Mouse (Mus musculus) gastrocnemius, adult 2 months (tissue): ENCODE results near the gene Csrp1. TPM values are rescaled to one million over a fixed set of nuclear protein-coding genes. Genes with fewer than 3 reads are reported as not detected.

Source experiments
- DNase-seq: peaks from one replicate; pipeline ENCODE4 v3.0.0; 2022
- H3K27ac ChIP-seq: fragments of 200-600 bp; 2 replicates; pipeline ENCODE4 v1.8.1; 2022; ENCODE audit warnings: mild to moderate bottlenecking
- H3K4me3 ChIP-seq: fragments of 200-600 bp; 2 replicates; pipeline ENCODE4 v1.8.1; 2022; ENCODE audit warnings: mild to moderate bottlenecking, moderate library complexity
- CTCF ChIP-seq: fragments of 200-600 bp; IDR thresholded peaks from 2 replicates; pipeline ENCODE4 v1.8.1; 2022; ENCODE audit warnings: antibody characterized with exemption, mild to moderate bottlenecking, moderate library complexity
- intact Hi-C: fragments of 180-260 bp; cut with DNase I; formaldehyde crosslinking; loops from one replicate; pipeline ENCODE4 v1.15.1; 2025
- total RNA-seq, 2 experiments: library from RNA; stranded (reverse); gene quantifications; 2 replicates each; pipeline ENCODE4 v1.2.3; 2021

Csrp1 gene
- total RNA-seq, 2 experiments from 2014 or later = 18.9 to 25.0 TPM

- Histone ChIP-seq H3K4me3 (no peak overlapping the region), H3K27ac (no peak overlapping the region)
- no peak for DNase-seq
- intact Hi-C loops = no loop called here
- TF ChIP-seq CTCF = no peak
Measured at GRCm38 (mm10) chr1:135792143-135792939, 72.5 kb downstream of the Csrp1 start.

- intact Hi-C loops = no loop called here
- H3K4me3 ChIP-seq = peak overlapping the region; percentile 55
- TF ChIP-seq CTCF = no peak
- no peak for DNase-seq
- peak overlapping the region; percentile 76 for H3K27ac ChIP-seq
Measured at GRCm38 (mm10) chr1:135793370-135794215, 73.7 kb downstream of the Csrp1 start.

- intact Hi-C loops = no loop called here
- peak overlapping the region; percentile 55 for H3K4me3 ChIP-seq
- TF ChIP-seq CTCF = no peak
- DNase-seq = peak; percentile 53
- peak overlapping the region; percentile 76 for H3K27ac ChIP-seq
Measured at GRCm38 (mm10) chr1:135794216-135795134, 74.6 kb downstream of the Csrp1 start.

- no peak for TF ChIP-seq CTCF
- intact Hi-C loops = no loop called here
- peak overlapping the region; percentile 35 for H3K27ac ChIP-seq
- DNase-seq = no peak
- H3K4me3 ChIP-seq = no peak overlapping the region
Measured at GRCm38 (mm10) chr1:135798492-135798891, 78.6 kb downstream of the Csrp1 start.

GRCm38 (mm10) chr1:135799109-135799627, 79.3 kb downstream of the Csrp1 start:
- TF ChIP-seq CTCF = no peak
- DNase-seq = no peak
- peak overlapping the region; percentile 29; the same call in 1 of the 2 replicates for H3K4me3 ChIP-seq
- H3K27ac ChIP-seq = peak overlapping the region; percentile 35
- intact Hi-C loops = no loop called here

- DNase-seq = peak; percentile 16
- TF ChIP-seq CTCF = no peak
- H3K27ac ChIP-seq = peak overlapping the region; percentile 16; the same call in 1 of the 2 replicates
- peak overlapping the region; percentile 29 for H3K4me3 ChIP-seq
- intact Hi-C loops = no loop called here
Measured at GRCm38 (mm10) chr1:135800192-135800950, 80.5 kb downstream of the Csrp1 start.

Other genes starting within 250 kb of the Csrp1 start
- 10 to 100 TPM in 1 of 2 experiments, 1 to 10 TPM in 1; 9.7 to 11.5 TPM for gene Nav1, start 112.8 kb upstream of the Csrp1 start, total RNA-seq
- 100 to 1,000 TPM in 1 of 2 experiments, 10 to 100 TPM in 1; 78.0 to 140 TPM for gene Phlda3, start 46.1 kb downstream of the Csrp1 start, total RNA-seq
- 100 to 1,000 TPM; 184 to 604 TPM for gene Tnni1, start 59.4 kb downstream of the Csrp1 start, total RNA-seq
- gene Lad1, start 98.5 kb downstream of the Csrp1 start, total RNA-seq = not detected
- gene Tnnt2, start 116.3 kb downstream of the Csrp1 start, total RNA-seq = 1 to 10 TPM in 1 of 2 experiments, under 1 TPM in 1; 0.77 to 3.3 TPM
- not detected for gene Pkp1, start 199.1 kb downstream of the Csrp1 start, total RNA-seq